Mouse (Mus musculus) thymus, adult 18-20 months (tissue): ENCODE data around the gene Trmt2b.
"Not testable (repeated sequence)": the region's sequence is repeated elsewhere in the genome, so short reads cannot be mapped to it uniquely, and the experiment has no call there.

Source experiments
- DNase-seq, 2 experiments: peaks; one replicate each; pipeline ENCODE4 v3.0.0; 2022; ENCODE audit warnings: mixed read lengths in 2 of 2

The Trmt2b gene

GRCm38 (mm10) chrX:134218161-134218560 lies 58.6 kb downstream of the Trmt2b start:
- no peak for DNase-seq

GRCm38 (mm10) chrX:134211151-134211642 lies 65.6 kb downstream of the Trmt2b start:
- no peak for DNase-seq

- no peak for DNase-seq
Measured at GRCm38 (mm10) chrX:134208491-134208890, 68.3 kb downstream of the Trmt2b start.

GRCm38 (mm10) chrX:134187201-134187600 lies 89.6 kb downstream of the Trmt2b start, which contains the start of gene Arl13a:
Arl13a (plus strand) TSS chrX:134187501.
- not testable (repeated sequence) for DNase-seq

- DNase-seq = no peak
Measured at GRCm38 (mm10) chrX:134174699-134175098, 102.1 kb downstream of the Trmt2b start.
